Mouse (Mus musculus) mesoderm, embryonic 11.5 days (tissue): ENCODE measurements around the gene Astn1.

Experiments used
- DNase-seq: peaks from one replicate; pipeline ENCODE4 v3.0.0-alpha.2; 2012; ENCODE audit warnings: low read depth, low spot score

Gene Astn1

GRCm38 (mm10) chr1:158615202-158615601 is 253.1 kb downstream of the Astn1 start:
- no peak for DNase-seq

GRCm38 (mm10) chr1:158617943-158618342 is 255.9 kb downstream of the Astn1 start:
- DNase-seq, result no peak

- no peak for DNase-seq
Measured at GRCm38 (mm10) chr1:158632935-158633334, 270.9 kb downstream of the Astn1 start.

- DNase-seq, result no peak
Measured at GRCm38 (mm10) chr1:158633441-158633840, 271.4 kb downstream of the Astn1 start.

GRCm38 (mm10) chr1:158641306-158641705 is 279.2 kb downstream of the Astn1 start:
- no peak for DNase-seq

- no peak for DNase-seq
Measured at GRCm38 (mm10) chr1:158642247-158642646, 280.2 kb downstream of the Astn1 start.

GRCm38 (mm10) chr1:158652799-158653198 is 290.7 kb downstream of the Astn1 start:
- no peak for DNase-seq

GRCm38 (mm10) chr1:158653808-158654520 is 291.9 kb downstream of the Astn1 start:
- peak; percentile 74 for DNase-seq

- DNase-seq, result peak; percentile 44
Measured at GRCm38 (mm10) chr1:158654571-158655205, 292.6 kb downstream of the Astn1 start.

GRCm38 (mm10) chr1:158656986-158657385 is 294.9 kb downstream of the Astn1 start:
- no peak for DNase-seq

GRCm38 (mm10) chr1:158666001-158666400 is 303.9 kb downstream of the Astn1 start:
- no peak for DNase-seq

GRCm38 (mm10) chr1:158669971-158670592 is 308.0 kb downstream of the Astn1 start:
- DNase-seq, result peak; percentile 73

- DNase-seq, result no peak
Measured at GRCm38 (mm10) chr1:158687726-158688125, 325.7 kb downstream of the Astn1 start.

- no peak for DNase-seq
Measured at GRCm38 (mm10) chr1:158697423-158697822, 335.4 kb downstream of the Astn1 start.

GRCm38 (mm10) chr1:158697859-158698569 is 335.9 kb downstream of the Astn1 start:
- no peak for DNase-seq

GRCm38 (mm10) chr1:158699276-158699675 is 337.2 kb downstream of the Astn1 start:
- no peak for DNase-seq

GRCm38 (mm10) chr1:158700147-158700546 is 338.1 kb downstream of the Astn1 start:
- no peak for DNase-seq

- DNase-seq, result no peak
Measured at GRCm38 (mm10) chr1:158701336-158701735, 339.3 kb downstream of the Astn1 start.

GRCm38 (mm10) chr1:158713301-158714095 is 351.4 kb downstream of the Astn1 start:
- DNase-seq, result peak; percentile 68

GRCm38 (mm10) chr1:158732868-158733496 is 370.9 kb downstream of the Astn1 start:
- DNase-seq, result no peak
